Mouse (Mus musculus) cortical plate, adult 2 months (tissue): ENCODE data around the gene Slc25a22.

Experiments used
- CTCF ChIP-seq: fragments of 200-500 bp; IDR thresholded peaks from 2 replicates; pipeline ENCODE4 v1.5.1; 2011; ENCODE audit warnings: mild to moderate bottlenecking, control low read depth, low read length; ENCODE audit not compliant: insufficient read depth; ENCODE audit errors: extremely low read depth
- POLR2A ChIP-seq: fragments of 200-500 bp; IDR thresholded peaks from 2 replicates; pipeline ENCODE4 v1.6.1; 2011; ENCODE audit warnings: mild to moderate bottlenecking, low read length, control low read depth; ENCODE audit not compliant: insufficient read depth; ENCODE audit errors: extremely low read depth

GRCm38 (mm10) chr7:141447110-141447991 lies 9.7 kb upstream of the Slc25a22 start, which contains the start of gene Rplp2:
- TF ChIP-seq POLR2A, result peak; percentile 81
- TF ChIP-seq CTCF, result no peak
